Mouse (Mus musculus): ENCODE results near the gene Figla. TPM values are rescaled to one million over a fixed set of nuclear protein-coding genes. Genes with fewer than 3 reads are reported as not detected.

Figla gene
- total RNA-seq, 2 experiments from 2014 or later = not detected

DNA sequence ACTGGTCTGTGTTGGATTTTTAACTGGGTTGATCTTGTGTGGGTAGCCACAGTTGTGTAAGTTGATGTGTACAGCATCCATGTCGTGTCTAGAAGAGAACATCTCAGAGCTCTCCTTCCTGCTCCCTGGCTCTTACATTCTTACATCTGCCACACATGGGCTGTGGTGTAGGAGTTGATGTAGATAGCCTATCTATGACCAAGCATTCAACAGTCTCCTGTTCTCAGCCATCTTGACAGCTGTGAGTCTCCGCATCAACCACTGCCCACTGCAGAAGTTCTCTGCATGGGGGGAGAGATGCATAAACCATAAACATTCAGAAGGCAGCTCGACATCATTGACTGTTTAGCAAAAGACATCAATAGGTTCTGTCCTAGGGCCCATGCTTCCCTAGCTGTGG, 53.9 kb downstream of the Figla start:
- DNase-seq = no peak

DNA sequence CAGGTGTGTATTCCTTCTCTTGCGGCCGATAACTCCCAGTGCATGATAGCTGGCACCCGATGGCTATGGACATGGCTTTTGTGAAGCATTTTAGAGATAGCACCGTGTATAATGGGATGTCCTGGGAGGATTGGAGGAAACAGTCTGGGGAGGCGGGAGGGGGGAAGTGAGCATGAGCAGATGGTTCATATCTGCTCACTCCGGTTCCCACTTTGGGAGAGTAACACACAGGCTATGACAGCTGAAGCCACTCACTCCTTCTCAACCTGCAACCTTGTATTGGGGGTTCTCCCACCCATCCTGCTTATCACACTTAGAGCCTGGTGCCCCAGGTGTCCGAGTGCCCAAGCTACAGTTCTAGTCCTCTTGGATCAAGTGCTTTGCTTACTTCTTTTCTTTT, 54.3 kb downstream of the Figla start:
- no peak for DNase-seq

Other genes starting within 250 kb of the Figla start
- gene Nat8f6, start 195.2 kb upstream of the Figla start, total RNA-seq (2021) = under 1 TPM in 1 of 2 experiments, not detected in 1; 0.46 TPM
- gene Nat8f5, start 195.2 kb upstream of the Figla start, total RNA-seq (2021) = not detected
- gene Nat8, start 184.1 kb upstream of the Figla start, total RNA-seq (2021) = not detected
- gene Nat8f2, start 147.0 kb upstream of the Figla start, total RNA-seq (2021) = under 1 TPM in 1 of 2 experiments, not detected in 1; 0.08 TPM
- under 1 TPM; 0.18 to 0.24 TPM for gene Nat8f4, start 111.3 kb upstream of the Figla start, total RNA-seq (2021)
- gene Tprkb, start 104.3 kb upstream of the Figla start, total RNA-seq (2021) = 10 to 100 TPM; 17.2 to 19.1 TPM
- 1 to 10 TPM; 1.6 to 2.5 TPM for gene Nat8f1, start 100.5 kb upstream of the Figla start, total RNA-seq (2021)
- 10 to 100 TPM; 34.9 TPM for gene Dusp11, start 54.5 kb upstream of the Figla start, total RNA-seq (2021)
- under 1 TPM; 0.10 to 0.13 TPM for gene Add2, start 12.5 kb downstream of the Figla start, total RNA-seq (2021)
- under 1 TPM; 0.15 to 0.35 TPM for gene Tgfa, start 179.1 kb downstream of the Figla start, total RNA-seq (2021)